18 mouse cellular contexts compared by ENCODE assay signal in the genomic region with DNA sequence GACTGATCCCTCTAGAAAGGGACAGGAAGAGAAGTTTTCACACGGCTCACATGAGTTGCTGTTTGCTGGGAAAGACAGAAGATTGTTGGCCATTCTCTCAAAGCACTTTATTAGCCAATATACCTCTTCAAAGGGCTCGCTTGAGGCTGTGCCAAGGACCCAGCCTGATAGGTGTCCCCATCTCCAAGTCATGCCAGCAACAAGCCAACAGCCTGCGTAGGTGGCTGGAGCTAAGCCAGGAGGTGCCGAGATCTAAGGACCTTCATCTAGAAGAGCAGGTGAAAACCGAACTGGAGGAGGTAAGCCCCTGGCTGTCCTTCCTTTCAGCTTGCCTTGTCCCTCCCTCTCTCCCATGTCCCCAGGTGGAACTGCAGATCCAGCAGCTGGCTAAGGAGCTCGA. TPM values are rescaled to one million over a fixed set of nuclear protein-coding genes. Genes with fewer than 3 reads are reported as not detected.
DNase-seq lines count a peak whose midpoint lies in the region; ATAC-seq and TF ChIP-seq lines count a peak whose summit lies in the region.
"Had no signal": no experiment of that assay in that cellular context is flagged by ENCODE, and none has a peak within 500 bp of the region (broad histone marks: within the 10 kb centered on the region; RNA-seq: fewer than 3 reads in every experiment).

No protein-coding gene starts in this region.

- peaks cover 48% of the 10 kb centered on the region for H3K4me1 ChIP-seq in small intestine, adult 2 months (ENCODE audit: control insufficient read depth, insufficient read depth, insufficient read length, low read length)
- H3K4me1 ChIP-seq: embryonic facial prominence, embryonic 12.5 days; heart, embryonic 10.5 days; hindbrain, embryonic 12.5 days had no signal

- no peak for ATAC-seq in cerebellum, adult (ENCODE audit: insufficient number of reproducible peaks, low FRiP score, low TSS enrichment)
- ATAC-seq: forebrain, embryonic 16.5 days; hindbrain, postnatal 0 days had no signal

- H3K36me3 ChIP-seq in small intestine, adult 2 months (ENCODE audit: control insufficient read depth, insufficient read depth, low read length) = peaks cover 34% of the 10 kb centered on the region

- no peak for TF ChIP-seq CTCF in small intestine, adult 2 months (IDR thresholded peaks at IDR 0.05; ENCODE audit: extremely low read depth, insufficient read length, insufficient replicate concordance, low read depth, low read length)

- TF ChIP-seq POLR2A in small intestine, adult 2 months (IDR thresholded peaks at IDR 0.05; ENCODE audit: low read depth, low read length) = no peak

- peak overlapping the region; percentile 96 for H3K27ac ChIP-seq in small intestine, adult 2 months (ENCODE audit: insufficient read depth, low read depth, low read length)
- H3K27ac ChIP-seq: embryonic facial prominence, embryonic 12.5 days; forebrain, embryonic 12.5 days; heart, embryonic 10.5 days; hindbrain, embryonic 12.5 days; hindbrain, postnatal 0 days had no signal

- 32% methylated on average over 6 of the region's 6 CpGs for WGBS in small intestine, adult 2 months

- DNase-seq in cerebellum, adult 18-20 months = peak; percentile 41 to 46
- peak; percentile 58 to 73 for DNase-seq in lung, adult 18-20 months
- peak; percentile 35 for DNase-seq in lung, postnatal 14 days
- no peak for DNase-seq in yolk sac, embryonic 10.5 days (ENCODE audit: low spot score)
- no peak for DNase-seq in layer of hippocampus, postnatal 25 days (ENCODE audit: extremely low spot score in 1 of 2, low spot score in 1 of 2)
- DNase-seq: adrenal gland, postnatal 10 days; gastrocnemius, postnatal 10 days; heart, adult 18-20 months; heart, postnatal 10 days; heart, postnatal 4 days had no signal

- no peak overlapping the region for H3K4me3 ChIP-seq in small intestine, adult 2 months (ENCODE audit: low read depth, low read length)
- H3K4me3 ChIP-seq: embryonic facial prominence, embryonic 12.5 days; forebrain, embryonic 12.5 days; heart, embryonic 10.5 days; hindbrain, embryonic 12.5 days had no signal

- H3K27me3 ChIP-seq in small intestine, adult 2 months (ENCODE audit: control insufficient read depth, insufficient read depth, low read length) = no peaks in the 10 kb centered on the region
- H3K27me3 ChIP-seq: embryonic facial prominence, embryonic 12.5 days; forebrain, embryonic 12.5 days; hindbrain, embryonic 12.5 days had no signal

RNA-seq across cellular contexts. Expression of a gene that starts 49.7 kb away (rescaled TPM):
- 62.1 and 222 TPM in 2 replicates for polyA plus RNA-seq in small intestine, adult 2 months (2012; rRNA removed)
- total RNA-seq in layer of hippocampus, postnatal 25 days (2021) = 10 to 100 TPM; 64.0 to 64.2 TPM

Comparison
In these comparisons a context has a peak if more than half of its experiments do, and no peak if none do; other contexts are left out.
1. DNase-seq: peak in cerebellum, adult 18-20 months (2 of 2), lung, adult 18-20 months (2 of 2) and lung, postnatal 14 days (single experiment); none in yolk sac, embryonic 10.5 days (single experiment) and layer of hippocampus, postnatal 25 days (0 of 2).